In genomic region chr4:44717676-44718075, GRCm38 (mm10) we compare ENCODE assay signal across 17 mouse cellular contexts. TPM values are rescaled to one million over a fixed set of nuclear protein-coding genes. Genes with fewer than 3 reads are reported as not detected.
"Had no signal": no experiment of that assay in that cellular context is flagged by ENCODE, and none has a peak within 500 bp of the region (broad histone marks: within the 10 kb centered on the region; RNA-seq: fewer than 3 reads in every experiment).

No protein-coding gene starts in this region.

- H3K36me3 ChIP-seq: neural tube, embryonic 13.5 days; neural tube, embryonic 15.5 days; stomach, embryonic 15.5 days had no signal

- H3K9me3 ChIP-seq: neural tube, embryonic 13.5 days; neural tube, embryonic 15.5 days; stomach, embryonic 15.5 days had no signal

- H3K4me2 ChIP-seq: neural tube, embryonic 13.5 days; neural tube, embryonic 15.5 days; stomach, embryonic 15.5 days had no signal

- H3K27ac ChIP-seq: neural tube, embryonic 13.5 days; neural tube, embryonic 15.5 days; stomach, embryonic 15.5 days; stomach, postnatal 0 days had no signal

- H3K9ac ChIP-seq: neural tube, embryonic 13.5 days; neural tube, embryonic 15.5 days; stomach, embryonic 15.5 days had no signal

- H3K4me3 ChIP-seq: neural tube, embryonic 13.5 days; neural tube, embryonic 15.5 days; stomach, embryonic 15.5 days had no signal

- DNase-seq: retina, postnatal 1 day; right cerebral cortex, adult 18-20 months; right cerebral cortex, postnatal 14 days; right cerebral cortex, postnatal 25 days; right cerebral cortex, postnatal 4 days; spleen, adult 18-20 months; thymus, adult 18-20 months; thymus, adult 2 months; thymus, postnatal 14 days; thymus, postnatal 25 days; thymus, postnatal 36 days; thymus, postnatal 4 days had no signal

RNA-seq across cellular contexts. Expression of gene Pax5, which starts 7.4 kb away (rescaled TPM):
- polyA plus RNA-seq: stomach, embryonic 14.5 days; stomach, postnatal 0 days had no signal
